Mouse (Mus musculus) gastrocnemius, postnatal 14 days (tissue): Measurements from ENCODE around the gene Ccdc65. TPM values are rescaled to one million over a fixed set of nuclear protein-coding genes. Genes with fewer than 3 reads are reported as not detected.

ENCODE experiments used
- DNase-seq: peaks from one replicate; pipeline ENCODE4 v3.0.0; 2021; ENCODE audit warnings: mixed read lengths
- intact Hi-C: fragments of 180-260 bp; cut with DNase I; formaldehyde crosslinking; loops from one replicate; pipeline ENCODE4 v1.15.1; 2025; ENCODE audit warnings: low total_unique reads
- long read RNA-seq, 2 experiments: library from polyadenylated mRNA; stranded (forward); transcript quantifications; one replicate each; pipeline ENCODE4 v2.0.0; 2021
- total RNA-seq, 2 experiments: library from RNA; stranded (reverse); gene quantifications; 2 replicates each; pipeline ENCODE4 v1.2.3; 2021

The Ccdc65 gene
- total RNA-seq, result not detected
- long read RNA-seq, experiment 1, result 0 reads
- long read RNA-seq, experiment 2, result 0 reads

GRCm38 (mm10) chr15:98707766-98708372 lies at the start of gene Ccdc65:
TSS of gene Ccdc65 (plus strand) at chr15:98708207.
- DNase-seq, result peak; percentile 84
- intact Hi-C loops, result no loop called here

- intact Hi-C loops, result no loop called here
- no peak for DNase-seq
These were observed 45.8 kb upstream of the Ccdc65 start for GRCm38 (mm10) chr15:98662198-98662566.

GRCm38 (mm10) chr15:98662567-98663545 lies 45.2 kb upstream of the Ccdc65 start, which contains the start of gene Ddx23:
TSS of gene Ddx23 (minus strand) at chr15:98662894.
- intact Hi-C loops, result no loop called here
- peak; percentile 96 for DNase-seq

- DNase-seq, result no peak
- intact Hi-C loops, result loop anchor here (2.0 kb wide), 1 partner anchor 39 kb away; no protein-coding TSS in a partner anchor
These were observed 43.7 kb upstream of the Ccdc65 start for GRCm38 (mm10) chr15:98664042-98664907.

- intact Hi-C loops, result no loop called here
- DNase-seq, result no peak
These were observed 35.4 kb upstream of the Ccdc65 start for GRCm38 (mm10) chr15:98672592-98672991.

- no peak for DNase-seq
- intact Hi-C loops, result no loop called here
These were observed 34.3 kb upstream of the Ccdc65 start for GRCm38 (mm10) chr15:98673732-98674131.

GRCm38 (mm10) chr15:98674284-98674993 lies 33.6 kb upstream of the Ccdc65 start:
- DNase-seq, result no peak
- intact Hi-C loops, result no loop called here

GRCm38 (mm10) chr15:98674994-98675545 lies 32.9 kb upstream of the Ccdc65 start:
- no peak for DNase-seq
- intact Hi-C loops, result no loop called here

- intact Hi-C loops, result no loop called here
These were observed 32.3 kb upstream of the Ccdc65 start for GRCm38 (mm10) chr15:98675634-98676250.

GRCm38 (mm10) chr15:98676471-98676870 lies 31.5 kb upstream of the Ccdc65 start:
- DNase-seq, result no peak
- intact Hi-C loops, result no loop called here

More at GRCm38 (mm10) chr15:98675634-98676250, 32.3 kb upstream of the Ccdc65 start:
- DNase-seq, result no peak

- peak; percentile 74 for DNase-seq
- intact Hi-C loops, result no loop called here
These were observed 30.9 kb upstream of the Ccdc65 start, which contains the start of gene Rnd1 for GRCm38 (mm10) chr15:98676940-98677728. TSS of gene Rnd1 (minus strand) at chr15:98677461.

- DNase-seq, result no peak
- intact Hi-C loops, result no loop called here
These were observed 30.0 kb upstream of the Ccdc65 start for GRCm38 (mm10) chr15:98677977-98678376.

- intact Hi-C loops, result no loop called here
- DNase-seq, result no peak
These were observed 27.3 kb upstream of the Ccdc65 start for GRCm38 (mm10) chr15:98680660-98681059.

GRCm38 (mm10) chr15:98681633-98682032 lies 26.4 kb upstream of the Ccdc65 start:
- intact Hi-C loops, result no loop called here
- no peak for DNase-seq

- intact Hi-C loops, result no loop called here
- DNase-seq, result no peak
These were observed 24.8 kb upstream of the Ccdc65 start for GRCm38 (mm10) chr15:98683177-98683576.

- DNase-seq, result no peak
These were observed 24.3 kb upstream of the Ccdc65 start for GRCm38 (mm10) chr15:98683746-98684145.

GRCm38 (mm10) chr15:98685926-98686325 lies 22.1 kb upstream of the Ccdc65 start:
- intact Hi-C loops, result no loop called here
- no peak for DNase-seq

More at GRCm38 (mm10) chr15:98683746-98684145, 24.3 kb upstream of the Ccdc65 start:
- intact Hi-C loops, result no loop called here
